Mouse (Mus musculus): ENCODE results near the gene Dlx1.

The Dlx1 gene

GRCm38 (mm10) chr2:71547829-71548228 is 19.9 kb downstream of the Dlx1 start:
- DNase-seq = no peak

GRCm38 (mm10) chr2:71550330-71550729 is 22.4 kb downstream of the Dlx1 start:
- no peak for DNase-seq

GRCm38 (mm10) chr2:71551704-71552103 is 23.8 kb downstream of the Dlx1 start:
- DNase-seq = no peak

GRCm38 (mm10) chr2:71556071-71556470 is 28.2 kb downstream of the Dlx1 start:
- DNase-seq = no peak

- DNase-seq = no peak
Observed at GRCm38 (mm10) chr2:71566466-71566865, 38.6 kb downstream of the Dlx1 start.

- DNase-seq = no peak
Observed at GRCm38 (mm10) chr2:71573736-71574135, 45.8 kb downstream of the Dlx1 start.

- no peak for DNase-seq
Observed at GRCm38 (mm10) chr2:71577059-71577458, 49.1 kb downstream of the Dlx1 start.

- DNase-seq = no peak
Observed at GRCm38 (mm10) chr2:71580632-71581466, 52.9 kb downstream of the Dlx1 start.

GRCm38 (mm10) chr2:71581488-71581887 is 53.6 kb downstream of the Dlx1 start:
- DNase-seq = no peak

All from cerebellum, adult 11-12 months (tissue).